15 mouse cellular contexts compared by ENCODE assay signal in the genomic region with DNA sequence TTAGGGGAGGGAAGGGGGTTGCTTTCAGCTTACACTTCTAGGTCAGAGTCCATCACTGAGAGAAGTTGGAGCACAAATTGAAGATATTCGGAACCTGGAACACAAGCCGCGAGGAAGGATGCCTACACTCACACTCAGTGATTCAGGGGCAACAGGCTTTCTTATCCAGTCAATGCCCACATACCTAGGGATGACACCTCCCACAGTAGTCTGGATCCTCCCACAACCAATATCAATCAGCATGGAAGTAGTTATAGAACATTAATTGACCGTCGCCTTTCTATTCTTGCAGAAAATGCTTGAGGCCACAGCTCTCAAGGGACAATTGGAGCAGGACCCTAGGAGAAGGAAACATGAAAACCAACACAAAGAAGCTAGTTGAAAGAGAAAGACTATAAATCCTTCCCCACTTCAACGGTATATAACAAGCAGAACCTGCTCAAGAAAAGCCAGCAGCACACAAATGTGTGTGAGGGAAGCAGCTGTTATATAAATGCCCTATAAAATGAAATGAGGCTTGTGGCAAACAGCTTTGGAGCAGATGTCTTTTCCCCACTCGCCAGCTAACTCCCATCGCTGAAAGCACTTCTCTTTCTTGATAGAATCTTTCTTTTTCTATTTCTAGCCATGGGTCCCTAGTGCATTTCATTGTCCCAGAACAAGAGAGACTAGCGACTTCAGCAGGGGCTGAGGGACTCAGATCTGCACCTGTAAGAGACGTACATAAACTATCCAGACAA.
DNase-seq lines count a peak whose midpoint lies in the region; ATAC-seq and TF ChIP-seq lines count a peak whose summit lies in the region.
"Had no signal": no experiment of that assay in that cellular context is flagged by ENCODE, and none has a peak within 500 bp of the region (broad histone marks: within the 10 kb centered on the region; RNA-seq: fewer than 3 reads in every experiment).

No protein-coding gene starts in this region.

- H3K36me3 ChIP-seq in neural tube, embryonic 14.5 days (ENCODE audit: control insufficient read depth, insufficient read depth, low read length) = no peaks in the 10 kb centered on the region
- H3K36me3 ChIP-seq: embryonic facial prominence, embryonic 15.5 days had no signal

- WGBS in neural tube, embryonic 14.5 days = 26% methylated on average over 10 of the region's 10 CpGs

- no peaks in the 10 kb centered on the region for H3K9me3 ChIP-seq in neural tube, embryonic 14.5 days (ENCODE audit: control insufficient read depth, low read length)
- H3K9me3 ChIP-seq: embryonic facial prominence, embryonic 15.5 days had no signal

- H3K27me3 ChIP-seq in neural tube, embryonic 14.5 days (ENCODE audit: control insufficient read depth, insufficient read depth, low read length) = no peaks in the 10 kb centered on the region
- H3K27me3 ChIP-seq: embryonic facial prominence, embryonic 15.5 days had no signal

- H3K4me2 ChIP-seq in neural tube, embryonic 14.5 days (ENCODE audit: low read depth, low read length) = no peak overlapping the region
- H3K4me2 ChIP-seq: embryonic facial prominence, embryonic 15.5 days; liver, embryonic 11.5 days had no signal

- DNase-seq in left cerebral cortex, adult 11 months (ENCODE audit: low spot score) = peak; percentile 45
- DNase-seq in left cerebral cortex, postnatal 4 days = no peak
- peak; percentile 43 for DNase-seq in forelimb bud, embryonic 11.5 days (ENCODE audit: low read depth, low spot score)
- DNase-seq in left cerebral cortex, adult 2 months (ENCODE audit: extremely low spot score in 1 of 2, low spot score in 2 of 2) = peak; percentile 11 to 17
- no peak for DNase-seq in testis, postnatal 14 days (ENCODE audit: low spot score)
- no peak for DNase-seq in Muller cell, postnatal 12 days (ENCODE audit: inconsistent ontology term)
- DNase-seq: cerebellum, adult 9-10 months; kidney, postnatal 14 days; retina, postnatal 1 day; thymus, postnatal 25 days had no signal

- no peak overlapping the region for H3K9ac ChIP-seq in neural tube, embryonic 14.5 days (replicated peaks; ENCODE audit: low read depth, low read length)
- H3K9ac ChIP-seq: embryonic facial prominence, embryonic 15.5 days had no signal

- ATAC-seq in neural tube, embryonic 14.5 days (ENCODE audit: low read depth) = peak; percentile 87
- ATAC-seq: activated CD4-positive, CD25-positive, alpha-beta regulatory T cell, adult 4 months had no signal

- H3K27ac ChIP-seq in left cerebral cortex, adult 2 months = peak overlapping the region; percentile 91
- H3K27ac ChIP-seq in neural tube, embryonic 14.5 days (ENCODE audit: low read depth, low read length) = no peak overlapping the region
- H3K27ac ChIP-seq: embryonic facial prominence, embryonic 15.5 days had no signal

- no peak for TF ChIP-seq CTCF in left cerebral cortex, adult 2 months (IDR thresholded peaks at IDR 0.05)

- H3K4me3 ChIP-seq in left cerebral cortex, adult 2 months = no peak overlapping the region
- no peak overlapping the region for H3K4me3 ChIP-seq in neural tube, embryonic 14.5 days (ENCODE audit: low read depth, low read length)
- H3K4me3 ChIP-seq: embryonic facial prominence, embryonic 15.5 days; myocyte had no signal

- intact Hi-C loops in left cerebral cortex, postnatal 4 days (cut with DNase I) = no loop called here
- intact Hi-C loops in left cerebral cortex, adult 2 months (cut with DNase I) = no loop called here

- no peaks in the 10 kb centered on the region for H3K4me1 ChIP-seq in neural tube, embryonic 14.5 days (ENCODE audit: control insufficient read depth, insufficient read depth, low read length)
- H3K4me1 ChIP-seq: embryonic facial prominence, embryonic 15.5 days had no signal

Comparison
In these comparisons a context has a peak if more than half of its experiments do, and no peak if none do; other contexts are left out.
1. DNase-seq: peak in left cerebral cortex, adult 11 months (single experiment), forelimb bud, embryonic 11.5 days (single experiment) and left cerebral cortex, adult 2 months (2 of 2); none in left cerebral cortex, postnatal 4 days (single experiment), testis, postnatal 14 days (single experiment) and Muller cell, postnatal 12 days (single experiment).